Mouse (Mus musculus) regulatory T cell (primary cell): Measurements from ENCODE around the gene Slc2a13.

ENCODE experiments used
- in situ Hi-C: fragments of 300-600 bp; cut with MboI, MseI; formaldehyde crosslinking; loops from one replicate; pipeline ENCODE4 v1.15.1; 2025; ENCODE audit warnings: high pct_unique_total_duplicates

Gene Slc2a13

GRCm38 (mm10) chr15:91279571-91279970 lies 293.5 kb downstream of the Slc2a13 start:
- in situ Hi-C loops, result loop anchor here (25.0 kb wide), 1 partner anchor 933 kb away; no protein-coding TSS in a partner anchor

- in situ Hi-C loops, result loop anchor here (25.0 kb wide), 1 partner anchor 936 kb away; no protein-coding TSS in a partner anchor
These were observed 297.1 kb downstream of the Slc2a13 start for GRCm38 (mm10) chr15:91275961-91276360.

- in situ Hi-C loops, result no loop called here
These were observed 304.5 kb downstream of the Slc2a13 start for GRCm38 (mm10) chr15:91268532-91268931.

- in situ Hi-C loops, result no loop called here
These were observed 309.1 kb downstream of the Slc2a13 start for GRCm38 (mm10) chr15:91263926-91264325.

GRCm38 (mm10) chr15:91260578-91260977 lies 312.5 kb downstream of the Slc2a13 start:
- in situ Hi-C loops, result no loop called here

GRCm38 (mm10) chr15:91257140-91257539 lies 315.9 kb downstream of the Slc2a13 start:
- in situ Hi-C loops, result no loop called here

- in situ Hi-C loops, result no loop called here
These were observed 317.8 kb downstream of the Slc2a13 start for GRCm38 (mm10) chr15:91255308-91255707.

- in situ Hi-C loops, result no loop called here
These were observed 320.1 kb downstream of the Slc2a13 start for GRCm38 (mm10) chr15:91252956-91253355.

GRCm38 (mm10) chr15:91251544-91252408 lies 321.3 kb downstream of the Slc2a13 start:
- in situ Hi-C loops, result no loop called here

GRCm38 (mm10) chr15:91250815-91251214 lies 322.2 kb downstream of the Slc2a13 start:
- in situ Hi-C loops, result no loop called here

- in situ Hi-C loops, result no loop called here
These were observed 332.3 kb downstream of the Slc2a13 start for GRCm38 (mm10) chr15:91240683-91241335.

- in situ Hi-C loops, result no loop called here
These were observed 335.8 kb downstream of the Slc2a13 start for GRCm38 (mm10) chr15:91237294-91237693.
